Mouse (Mus musculus) embryonic stem cell, embryonic (primary cell): Measurements from ENCODE around the gene Dync1i1.

ENCODE experiments used
- CTCF ChIA-PET, 4 experiments: fragments of 300-600 bp in 2 of 4; fragments of 350-600 bp in 2 of 4; sonication (Branson Sonifier 250); formaldehyde crosslinking; loops; one replicate each; lab custom pipeline; 2022; ENCODE audit warnings: inconsistent platforms in 2 of 4; lab: Charles Lee
- POLR2A ChIA-PET, 4 experiments: fragments of 300-600 bp in 2 of 4; fragments of 350-600 bp in 2 of 4; sonication (Branson Sonifier 250); formaldehyde crosslinking; loops; one replicate each; lab custom pipeline; 2022; ENCODE audit warnings: antibody characterized with exemption in 4 of 4, inconsistent platforms in 1 of 4; lab: Charles Lee

The Dync1i1 gene

DNA sequence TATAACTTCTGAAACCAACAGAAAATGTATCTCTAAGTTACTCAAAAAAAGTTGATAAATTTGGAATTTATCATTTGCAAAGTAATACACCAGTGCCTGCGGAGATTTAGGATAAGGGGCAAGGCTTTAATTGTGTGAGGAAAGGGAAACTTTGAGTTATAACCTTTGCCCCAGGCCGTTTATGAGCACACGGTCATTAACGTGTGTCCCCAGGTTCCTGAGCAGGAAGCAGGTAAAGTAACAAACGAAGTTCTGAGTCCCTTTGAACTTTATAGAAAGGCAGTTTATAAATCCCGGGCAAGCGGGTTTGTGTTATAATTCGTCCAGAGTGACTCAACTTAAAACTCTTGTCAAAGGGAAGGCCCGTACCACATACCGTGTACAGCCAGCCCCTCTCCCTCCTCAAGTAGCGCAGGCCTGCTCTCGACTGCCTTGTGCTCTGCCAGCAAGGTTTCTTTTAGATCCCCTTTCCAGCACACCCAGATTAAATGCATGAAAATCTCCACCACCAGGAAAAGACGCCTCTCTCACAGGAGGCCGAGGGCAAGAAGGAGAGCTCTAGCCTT lies 103.1 kb downstream of the Dync1i1 start:
- ChIA-PET POLR2A (interaction anchor here in 1 of 4 experiments (0.7 kb wide), 2 partner anchors 437 to 1082 kb away, joined by 4 to 6 read pairs; no protein-coding TSS in a partner anchor), CTCF (interaction anchor here in 1 of 4 experiments (0.7 kb wide), 1 partner anchor 13 kb away, joined by 4 read pairs; no protein-coding TSS in a partner anchor)

DNA sequence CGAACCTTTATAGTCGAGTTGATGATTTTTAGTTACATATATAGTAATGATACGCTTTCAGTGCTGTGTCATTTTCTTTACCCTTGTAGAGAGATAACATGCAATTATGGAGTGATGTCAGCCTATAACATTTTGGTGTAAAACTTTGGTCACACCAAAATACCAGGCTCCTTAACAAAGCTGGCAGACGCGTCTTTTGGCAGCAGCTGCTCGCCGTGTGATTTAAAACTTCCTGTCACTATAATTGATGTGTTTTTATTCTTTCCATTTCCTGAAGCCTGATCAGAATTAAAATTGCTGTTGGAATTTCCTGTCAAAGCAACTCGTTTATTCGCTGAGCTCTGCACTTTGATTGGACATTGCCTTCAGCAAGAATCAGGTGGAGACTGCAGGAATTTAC lies 103.7 kb downstream of the Dync1i1 start:
- ChIA-PET POLR2A (interaction anchor here in 2 of 4 experiments (0.7 kb wide), 3 partner anchors 69 to 1082 kb away, joined by 4 to 6 read pairs (median 4); no protein-coding TSS in a partner anchor), CTCF (interaction anchor here in 2 of 4 experiments (0.6 to 0.7 kb wide), 2 partner anchors 13 to 229 kb away, joined by 4 to 10 read pairs; no protein-coding TSS in a partner anchor)

DNA sequence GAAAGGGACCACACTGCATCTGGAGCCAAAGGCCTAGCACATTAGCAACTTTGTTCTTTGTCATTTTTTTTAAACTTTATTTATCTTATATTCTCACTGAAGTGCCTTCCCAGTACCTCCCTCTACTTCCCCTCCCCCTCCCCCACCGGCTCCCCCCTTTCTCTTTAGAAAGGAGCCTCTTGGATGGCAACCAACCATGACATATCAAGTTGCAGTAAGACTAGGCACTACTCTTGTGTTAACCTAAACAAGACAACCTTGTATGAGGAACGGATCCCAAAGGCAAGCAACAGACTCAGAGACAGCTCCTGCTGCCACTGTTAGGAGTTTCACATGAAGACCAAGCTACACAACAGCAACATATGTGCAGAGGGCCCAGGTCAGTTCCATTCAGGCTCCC lies 105.3 kb downstream of the Dync1i1 start:
- POLR2A ChIA-PET = interaction anchor here in 1 of 4 experiments (0.7 kb wide), 1 partner anchor 430 kb away, joined by 3 read pairs; no protein-coding TSS in a partner anchor
- CTCF ChIA-PET = no interaction called here

DNA sequence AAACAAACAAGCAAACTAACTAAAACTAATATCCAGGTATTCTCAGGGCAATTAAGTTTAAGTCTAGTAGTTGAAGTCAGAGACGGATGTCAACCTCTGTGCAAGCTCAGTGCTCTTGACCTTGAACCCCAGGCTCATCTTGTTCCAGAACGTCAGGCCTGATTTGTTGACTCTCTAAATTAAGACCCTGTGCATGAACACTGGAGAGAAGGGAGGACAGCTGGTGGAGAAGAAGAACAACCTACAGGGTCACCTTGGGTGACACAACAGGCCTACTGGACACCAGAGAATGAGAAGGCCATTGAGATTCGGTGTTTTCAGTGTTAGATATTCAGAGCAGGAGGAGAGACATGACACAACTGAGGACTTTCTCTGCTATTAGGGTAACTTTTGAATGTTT lies 105.8 kb downstream of the Dync1i1 start:
- ChIA-PET CTCF (no interaction called here), POLR2A (interaction anchor here in 1 of 4 experiments (0.7 kb wide), 1 partner anchor 430 kb away, joined by 3 read pairs; no protein-coding TSS in a partner anchor)

DNA sequence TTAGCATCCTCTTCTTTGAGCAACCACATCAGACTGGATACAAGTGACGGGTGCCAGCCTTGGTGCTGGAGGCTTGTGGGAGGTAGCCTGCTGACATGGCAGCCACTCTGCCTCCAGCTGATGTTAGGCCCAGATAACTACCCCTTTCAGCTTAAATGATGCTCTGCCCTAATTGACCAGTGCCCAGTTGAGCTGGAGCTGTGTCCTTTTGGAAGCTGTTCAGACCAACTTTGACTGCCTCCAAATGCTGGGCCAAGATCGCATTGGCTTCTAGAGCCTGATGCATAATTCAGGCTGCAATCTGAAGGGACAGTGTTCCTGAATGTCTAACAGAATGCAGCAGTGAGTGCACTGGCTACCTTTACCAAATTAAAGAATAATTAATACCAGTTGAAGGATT lies 107.4 kb downstream of the Dync1i1 start:
- POLR2A ChIA-PET = no interaction called here

DNA sequence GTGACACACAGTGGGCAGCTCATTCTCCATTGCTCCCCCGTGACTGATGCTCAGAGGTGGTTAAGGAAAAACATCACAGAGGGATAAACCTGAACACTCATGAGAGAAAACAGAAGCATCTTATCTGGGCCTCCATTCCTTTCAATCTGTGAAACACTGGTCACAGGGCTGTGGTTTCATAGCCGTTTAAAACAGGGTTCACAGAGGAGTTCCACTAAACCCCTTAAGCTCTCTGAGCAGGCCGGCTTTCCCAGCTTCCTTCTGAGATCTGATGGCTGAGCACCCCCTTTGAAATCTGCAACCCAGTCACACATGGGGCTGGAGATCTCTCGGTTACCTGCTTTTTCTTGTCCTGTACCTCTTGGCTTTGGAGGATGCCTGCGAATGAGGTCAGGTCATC lies 117.0 kb downstream of the Dync1i1 start:
- ChIA-PET CTCF (interaction anchor here in 1 of 4 experiments (0.6 kb wide), 1 partner anchor 1649 kb away, joined by 3 read pairs; no protein-coding TSS in a partner anchor), POLR2A (no interaction called here)

More for the DNA sequence above, 107.4 kb downstream of the Dync1i1 start:
- CTCF ChIA-PET = no interaction called here

DNA sequence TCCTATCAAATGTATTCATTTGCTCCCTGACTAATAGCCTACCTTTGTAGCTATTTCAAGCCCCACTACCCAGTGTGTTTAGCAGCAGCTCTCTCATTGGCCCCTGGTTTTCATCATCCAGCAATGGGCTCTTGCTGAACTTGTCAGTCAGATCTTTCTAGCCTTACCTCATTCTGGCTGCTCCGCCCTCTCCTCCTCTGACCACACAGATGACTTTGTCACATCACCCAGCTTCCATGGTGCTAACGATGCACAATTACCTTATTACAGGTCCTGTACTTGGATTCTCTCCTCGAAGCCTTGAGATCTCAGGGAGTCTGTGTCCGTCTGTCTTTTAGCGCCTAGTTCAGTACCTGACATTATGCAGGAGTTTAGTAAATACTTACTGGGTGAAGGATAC lies 120.7 kb downstream of the Dync1i1 start:
- ChIA-PET POLR2A (interaction anchor here in 1 of 4 experiments (0.7 kb wide), 1 partner anchor 65 kb away, joined by 6 read pairs; no protein-coding TSS in a partner anchor), CTCF (no interaction called here)

DNA sequence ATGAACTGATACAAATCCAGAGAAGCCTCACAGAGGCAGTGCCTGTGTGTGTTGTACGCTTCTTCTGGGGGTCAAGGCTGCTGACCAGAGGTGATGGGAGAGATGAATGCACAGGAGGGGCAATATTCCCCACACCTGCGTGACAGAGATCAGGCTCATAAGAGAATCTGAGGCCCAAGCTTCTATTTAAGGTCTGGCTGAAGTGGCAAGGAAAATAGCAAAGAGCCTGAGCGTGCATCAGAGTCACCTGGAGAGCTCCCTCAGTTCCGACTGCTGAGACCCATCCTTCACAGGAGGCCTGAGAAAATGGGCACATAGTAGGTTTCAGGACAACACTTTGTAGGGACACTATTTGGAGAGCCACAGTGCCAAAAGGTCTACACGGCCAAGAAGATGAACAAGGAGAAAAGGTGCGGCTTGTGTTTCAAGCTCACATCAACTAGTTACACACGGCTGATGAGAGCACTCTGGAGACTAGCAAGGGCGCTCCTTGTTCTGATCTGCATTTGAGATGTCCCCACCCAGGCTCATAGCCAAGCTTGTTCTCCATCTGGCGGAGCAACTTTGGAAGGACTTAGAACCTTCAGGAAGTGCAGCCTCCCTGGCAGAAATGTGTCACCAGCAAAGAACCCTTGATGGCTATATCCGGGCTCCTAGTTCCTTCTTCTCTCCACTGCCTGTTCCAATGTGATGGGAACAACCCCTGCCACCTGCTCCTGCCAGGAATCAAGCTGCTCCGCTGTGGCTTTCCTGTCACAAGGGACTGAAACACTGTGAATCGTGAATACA lies 128.8 kb downstream of the Dync1i1 start:
- ChIA-PET CTCF (no interaction called here), POLR2A (no interaction called here)

DNA sequence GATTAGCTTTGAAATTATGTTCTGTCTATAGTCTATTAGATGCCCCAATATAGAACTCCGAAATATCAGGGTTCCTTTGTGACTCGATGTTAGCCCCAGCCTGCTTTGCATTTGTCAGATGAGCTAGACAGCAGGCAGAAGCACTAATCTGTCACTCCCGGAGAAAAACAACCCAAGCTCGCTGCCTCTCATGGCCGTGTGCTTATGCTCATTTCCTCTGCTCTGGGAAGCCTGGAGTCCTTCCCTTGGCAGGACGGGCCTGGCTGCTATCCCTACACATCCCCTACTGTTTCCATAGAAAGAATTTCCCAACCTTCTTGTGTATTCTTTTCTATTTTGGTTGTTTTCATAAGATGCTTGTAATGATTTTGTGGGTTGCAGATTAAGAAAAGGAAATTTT lies 130.1 kb downstream of the Dync1i1 start:
- ChIA-PET CTCF (no interaction called here), POLR2A (no interaction called here)

DNA sequence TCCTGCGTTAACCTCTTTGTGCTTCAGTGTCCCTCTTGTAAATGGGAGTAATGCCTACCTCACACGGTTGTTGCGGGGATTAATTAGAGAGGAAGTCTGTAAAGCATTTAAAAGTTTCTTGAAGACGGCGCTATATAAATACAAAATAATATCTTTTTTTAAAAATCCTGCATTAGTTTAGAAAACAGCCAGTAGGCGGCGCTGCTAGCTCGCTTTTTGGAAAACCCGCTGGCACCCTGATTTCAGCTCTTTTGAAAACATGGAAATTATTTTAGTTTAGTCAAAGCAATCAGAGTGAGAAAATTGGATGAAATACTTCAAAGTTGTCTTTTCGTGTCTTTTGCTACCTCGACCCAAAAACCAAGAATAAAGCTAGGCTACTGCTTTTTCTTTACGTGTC lies 132.9 kb downstream of the Dync1i1 start:
- ChIA-PET POLR2A (interaction anchor here in 1 of 4 experiments (0.7 kb wide), 1 partner anchor 227 kb away, joined by 3 read pairs; no protein-coding TSS in a partner anchor), CTCF (interaction anchor here (0.6 to 2.1 kb wide), 11 partner anchors 9 to 1146 kb away, joined by 3 to 8 read pairs (median 4); no protein-coding TSS in a partner anchor)

DNA sequence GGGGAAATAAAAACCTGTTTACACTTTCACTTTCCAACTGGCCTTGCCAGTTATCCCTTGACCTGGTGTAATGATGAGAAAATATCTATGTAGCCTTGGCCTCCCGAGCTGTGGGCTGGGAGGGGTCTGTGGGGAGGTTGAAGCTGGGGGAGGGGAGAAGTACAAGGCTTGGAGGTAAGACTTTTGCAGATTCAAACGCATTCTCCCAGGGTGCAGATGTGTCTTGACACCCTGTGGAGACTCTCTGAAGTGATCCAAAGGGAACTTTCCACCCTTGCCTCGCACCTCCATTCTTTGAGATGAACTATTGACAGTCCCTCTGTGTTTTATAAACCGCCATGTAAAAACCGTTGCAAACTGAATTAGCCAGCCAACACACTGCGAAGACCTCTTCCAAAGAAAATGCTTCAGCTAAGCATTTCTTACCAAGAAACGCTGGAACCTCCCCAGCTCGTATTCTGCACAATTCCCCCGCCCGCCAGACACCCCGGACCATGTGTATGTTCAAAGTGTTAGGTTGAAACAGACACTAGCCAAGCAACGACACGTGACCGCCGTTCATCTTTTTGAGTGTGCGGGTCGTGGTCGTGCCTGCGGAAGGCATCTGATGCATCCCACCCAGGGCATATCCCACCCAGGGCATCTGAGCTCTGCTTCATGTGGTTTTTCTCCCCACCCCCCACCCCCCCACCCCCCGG lies 133.6 kb downstream of the Dync1i1 start:
- CTCF ChIA-PET = interaction anchor here in 3 of 4 experiments (0.6 to 2.1 kb wide), 11 partner anchors 8 to 1518 kb away, joined by 3 to 8 read pairs (median 4); no protein-coding TSS in a partner anchor
- POLR2A ChIA-PET = interaction anchor here in 1 of 4 experiments (0.9 kb wide), 1 partner anchor 11 kb away, joined by 3 read pairs; no protein-coding TSS in a partner anchor

DNA sequence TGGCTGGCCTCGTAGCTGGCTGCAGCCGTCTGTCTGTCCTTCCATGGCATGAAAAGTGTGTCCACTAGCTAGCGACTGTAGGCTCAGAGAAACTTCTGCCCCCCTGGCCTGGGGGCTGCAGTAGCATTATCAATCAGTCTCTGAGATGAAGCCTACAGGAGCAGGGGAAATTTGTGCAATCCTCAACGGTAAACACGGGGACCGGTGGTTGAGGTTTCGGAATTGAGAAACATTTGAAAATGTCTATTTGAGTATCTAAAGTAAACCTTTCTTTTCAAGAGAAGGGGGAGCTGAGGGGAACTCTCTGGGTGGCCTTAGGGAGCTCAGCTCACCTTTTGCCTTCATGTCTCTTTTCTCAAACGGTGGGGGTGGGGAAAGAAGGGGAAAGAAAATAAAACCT lies 134.2 kb downstream of the Dync1i1 start:
- CTCF ChIA-PET = interaction anchor here in 2 of 4 experiments (0.6 to 2.1 kb wide), 5 partner anchors 12 to 1518 kb away, joined by 3 to 8 read pairs (median 4); no protein-coding TSS in a partner anchor

DNA sequence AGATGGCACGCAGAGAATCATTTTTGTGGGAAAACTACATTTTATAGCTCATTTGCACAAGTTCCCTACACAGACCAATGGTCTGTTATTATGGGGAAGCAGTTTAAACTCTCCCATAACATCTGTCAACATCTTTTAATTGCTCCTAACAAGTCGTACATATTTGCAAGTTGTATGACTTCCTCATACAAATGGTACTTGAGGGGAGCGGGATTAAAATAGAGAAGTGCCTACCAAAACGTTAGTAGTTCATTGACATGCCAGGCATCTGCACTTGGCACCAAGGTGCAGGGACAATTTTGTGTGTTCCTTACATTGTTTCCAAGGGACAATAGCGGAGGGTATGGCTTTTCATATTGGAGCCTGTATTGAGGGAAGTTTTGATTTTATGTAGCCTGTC lies 140.7 kb downstream of the Dync1i1 start:
- ChIA-PET CTCF (no interaction called here), POLR2A (no interaction called here)

More for the DNA sequence above, 134.2 kb downstream of the Dync1i1 start:
- POLR2A ChIA-PET = interaction anchor here in 1 of 4 experiments (0.9 to 1.2 kb wide), 2 partner anchors 10 kb away, joined by 3 read pairs; no protein-coding TSS in a partner anchor

DNA sequence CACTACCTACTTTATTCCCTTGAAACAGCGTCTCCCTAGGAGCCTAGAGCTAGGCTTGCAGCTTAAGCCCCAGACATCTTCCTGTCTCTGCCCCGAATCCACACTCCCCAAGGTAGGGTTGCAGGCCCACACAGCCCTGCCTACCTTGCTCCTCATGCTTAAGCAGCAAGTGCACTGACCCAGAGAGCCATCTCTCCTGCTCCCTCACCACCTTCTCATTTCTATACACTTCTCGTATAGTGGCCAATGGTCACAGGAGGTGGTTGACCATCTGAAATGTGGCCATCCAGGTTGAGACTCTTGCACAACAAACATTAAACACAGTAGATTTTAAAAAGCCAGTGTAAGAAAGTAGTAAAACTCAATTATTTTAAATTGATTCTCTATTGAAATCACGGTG lies 141.8 kb downstream of the Dync1i1 start:
- POLR2A ChIA-PET = no interaction called here
- CTCF ChIA-PET = interaction anchor here in 1 of 4 experiments (0.9 kb wide), 1 partner anchor 9 kb away, joined by 3 read pairs; no protein-coding TSS in a partner anchor

DNA sequence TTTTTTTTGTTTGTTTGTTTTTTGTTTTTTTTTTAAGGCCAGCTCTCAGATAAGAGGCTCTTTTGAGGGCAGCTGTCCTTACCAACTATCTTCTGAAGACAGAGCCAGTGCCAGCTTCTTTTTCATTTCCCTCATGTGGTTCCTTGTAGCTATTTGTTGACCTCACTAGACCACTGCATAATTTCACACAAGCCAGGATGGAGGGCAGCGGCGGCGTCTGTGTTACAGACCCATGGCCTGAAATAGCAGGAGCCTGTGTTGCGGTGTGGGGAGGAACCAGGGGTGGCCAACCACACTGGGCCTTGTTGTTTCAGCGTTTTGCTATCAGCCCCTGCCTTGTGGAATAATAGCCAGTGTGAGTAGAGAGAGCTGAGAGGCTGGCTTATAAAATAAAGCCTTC lies 145.6 kb downstream of the Dync1i1 start:
- CTCF ChIA-PET = interaction anchor here in 1 of 4 experiments (0.6 kb wide), 1 partner anchor 11 kb away, joined by 3 read pairs; no protein-coding TSS in a partner anchor

DNA sequence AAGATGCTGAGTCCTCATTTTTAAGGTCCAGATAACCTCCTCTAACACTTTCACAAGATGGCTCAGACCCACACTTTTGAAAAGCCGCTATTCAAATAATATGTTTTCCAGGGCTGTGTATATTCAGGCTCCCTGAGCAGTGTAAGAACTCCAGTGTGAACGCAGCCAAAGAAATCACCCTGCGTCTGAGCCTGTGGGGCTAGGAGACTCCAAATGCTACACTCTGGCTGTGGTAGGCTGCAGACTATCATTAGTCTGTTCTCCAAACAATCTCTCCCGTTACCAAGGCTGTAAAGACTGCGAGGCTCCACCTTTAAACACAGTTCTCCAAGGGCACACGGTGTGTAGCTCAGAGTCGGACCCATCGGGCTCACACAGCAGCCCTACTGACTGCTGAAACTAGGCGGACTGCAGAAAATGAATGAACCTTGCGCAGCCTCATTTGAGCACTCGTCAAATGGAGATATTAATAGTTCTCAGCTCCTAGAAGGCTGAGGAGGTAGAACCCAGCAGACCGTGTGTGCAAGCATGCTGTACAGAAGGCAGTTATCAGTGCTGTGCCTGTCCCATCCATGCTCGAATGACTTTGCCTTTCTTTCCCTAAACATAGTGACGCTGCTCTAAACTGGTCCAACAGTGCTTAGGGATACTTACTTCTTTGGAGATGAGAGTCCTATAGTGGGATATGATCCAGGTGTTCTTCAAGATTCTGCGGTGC lies 146.3 kb downstream of the Dync1i1 start:
- POLR2A ChIA-PET = no interaction called here
- CTCF ChIA-PET = interaction anchor here in 2 of 4 experiments (0.6 to 0.7 kb wide), 3 partner anchors 12 to 796 kb away, joined by 3 to 4 read pairs (median 3); no protein-coding TSS in a partner anchor

More for the DNA sequence above, 145.6 kb downstream of the Dync1i1 start:
- POLR2A ChIA-PET = no interaction called here

DNA sequence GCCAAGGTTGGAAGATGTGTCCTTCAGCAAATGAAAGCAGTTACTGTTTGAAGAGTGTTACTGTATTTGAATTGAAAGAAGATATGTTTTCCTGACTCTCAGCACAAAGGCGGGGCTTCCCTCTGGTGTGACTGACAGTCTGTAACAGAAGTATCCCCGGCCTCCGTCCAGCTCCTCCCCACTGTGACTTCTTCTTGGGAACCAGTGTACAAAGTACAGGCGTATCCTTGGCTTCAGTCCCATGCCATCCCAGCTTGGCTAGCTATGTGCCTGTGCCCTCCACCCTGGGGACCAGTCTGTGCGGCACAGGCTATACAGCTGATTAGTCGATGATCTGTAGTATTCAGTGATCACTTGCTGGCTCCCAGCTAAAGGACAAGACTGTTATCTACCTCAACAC lies 163.9 kb downstream of the Dync1i1 start:
- ChIA-PET POLR2A (interaction anchor here in 1 of 4 experiments (0.6 kb wide), 1 partner anchor 182 kb away, joined by 3 read pairs; no protein-coding TSS in a partner anchor), CTCF (interaction anchor here in 1 of 4 experiments (0.6 kb wide), 1 partner anchor 186 kb away, joined by 4 read pairs; no protein-coding TSS in a partner anchor)
